Mouse (Mus musculus) bone marrow macrophage, adult 2 months (primary cell): Measurements from ENCODE around the gene Mmp15. TPM values are rescaled to one million over a fixed set of nuclear protein-coding genes. Genes with fewer than 3 reads are reported as not detected.

Source experiments
- H3K27ac ChIP-seq: 2 replicates; pipeline ENCODE4 v1.5.1; 2012; ENCODE audit warnings: low read depth, low read length; ENCODE audit not compliant: insufficient read depth
- H3K4me1 ChIP-seq: 2 replicates; pipeline ENCODE4 v1.6.1; 2012; ENCODE audit warnings: low read length; ENCODE audit not compliant: control insufficient read depth, insufficient read depth
- H3K4me3 ChIP-seq: 2 replicates; pipeline ENCODE4 v1.5.1; 2012; ENCODE audit warnings: mild to moderate bottlenecking, low read length, moderate library complexity; ENCODE audit not compliant: insufficient read depth
- CTCF ChIP-seq: IDR thresholded peaks from 2 replicates; pipeline ENCODE4 v1.5.1; 2012; ENCODE audit warnings: low read depth, mild to moderate bottlenecking, low read length, moderate library complexity
- POLR2A ChIP-seq: IDR thresholded peaks from 2 replicates; pipeline ENCODE4 v1.6.1; 2012; ENCODE audit warnings: mild to moderate bottlenecking, low read depth, low read length, borderline replicate concordance
- polyA plus RNA-seq: library from polyadenylated mRNA; stranded (reverse); fragments of >200 nt; gene quantifications from 2 replicates; pipeline ENCODE4 v1.2.4, GENCODE M21; 2012; ENCODE audit not compliant: missing spikeins, insufficient read depth, insufficient read length

Mmp15 gene
- polyA plus RNA-seq, 1 experiment = not detected

GRCm38 (mm10) chr8:95320224-95321139 is 31.6 kb upstream of the Mmp15 start:
- TF ChIP-seq CTCF (no peak), POLR2A (no peak)
- Histone ChIP-seq H3K4me1 (no peaks in the 10 kb centered on the region), H3K4me3 (peak overlapping the region; percentile 55), H3K27ac (no peak overlapping the region)

GRCm38 (mm10) chr8:95323201-95323600 is 28.9 kb upstream of the Mmp15 start:
- Histone ChIP-seq H3K4me1 (no peaks in the 10 kb centered on the region), H3K27ac (no peak overlapping the region)
- no peak for TF ChIP-seq POLR2A
- no peak for TF ChIP-seq CTCF

DNA sequence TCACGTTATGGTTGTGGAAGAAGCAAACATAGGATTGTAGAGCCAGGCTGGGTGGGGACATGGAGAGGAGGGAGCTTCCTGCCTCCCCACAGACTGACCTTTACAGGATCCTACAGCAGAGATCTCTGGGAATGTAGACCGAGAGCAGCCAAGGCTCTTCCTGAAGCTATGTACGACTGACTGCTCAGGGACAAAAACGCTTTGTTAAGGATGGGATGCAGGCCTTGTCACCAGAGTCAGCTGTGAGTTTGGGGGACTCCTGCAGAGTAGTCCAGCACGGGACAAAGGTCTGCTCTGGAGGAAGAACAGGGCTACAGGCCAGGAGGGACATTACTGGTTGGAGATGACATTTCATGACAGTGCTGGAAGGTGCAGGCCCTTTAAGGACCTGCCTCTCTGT is 27.4 kb upstream of the Mmp15 start:
- no peaks in the 10 kb centered on the region for H3K4me1 ChIP-seq
- TF ChIP-seq CTCF = no peak
- H3K27ac ChIP-seq = no peak overlapping the region
- H3K4me3 ChIP-seq = no peak overlapping the region

More at GRCm38 (mm10) chr8:95323201-95323600, 28.9 kb upstream of the Mmp15 start:
- H3K4me3 ChIP-seq = no peak overlapping the region

- peaks cover 4% of the 10 kb centered on the region for H3K4me1 ChIP-seq
- TF ChIP-seq POLR2A (no peak), CTCF (no peak)
- H3K27ac ChIP-seq = no peak overlapping the region
- H3K4me3 ChIP-seq = no peak overlapping the region
These were observed 25.2 kb upstream of the Mmp15 start for GRCm38 (mm10) chr8:95326822-95327221.

- H3K27ac ChIP-seq = no peak overlapping the region
- no peak for TF ChIP-seq CTCF
- TF ChIP-seq POLR2A = no peak
- H3K4me1 ChIP-seq = peaks cover 6% of the 10 kb centered on the region
- H3K4me3 ChIP-seq = no peak overlapping the region
These were observed 24.1 kb upstream of the Mmp15 start for GRCm38 (mm10) chr8:95327866-95328465.

- Histone ChIP-seq H3K4me3 (peak overlapping the region; percentile 100), H3K4me1 (peaks cover 11% of the 10 kb centered on the region), H3K27ac (no peak overlapping the region)
- TF ChIP-seq POLR2A = no peak
- TF ChIP-seq CTCF = no peak
These were observed 21.7 kb upstream of the Mmp15 start for GRCm38 (mm10) chr8:95330367-95330766.

- TF ChIP-seq POLR2A = no peak
- no peak for TF ChIP-seq CTCF
- H3K27ac ChIP-seq = peak overlapping the region; percentile 70
- H3K4me3 ChIP-seq = peak overlapping the region; percentile 100
- peaks cover 15% of the 10 kb centered on the region for H3K4me1 ChIP-seq
These were observed 20.8 kb upstream of the Mmp15 start for GRCm38 (mm10) chr8:95331156-95331719.

DNA sequence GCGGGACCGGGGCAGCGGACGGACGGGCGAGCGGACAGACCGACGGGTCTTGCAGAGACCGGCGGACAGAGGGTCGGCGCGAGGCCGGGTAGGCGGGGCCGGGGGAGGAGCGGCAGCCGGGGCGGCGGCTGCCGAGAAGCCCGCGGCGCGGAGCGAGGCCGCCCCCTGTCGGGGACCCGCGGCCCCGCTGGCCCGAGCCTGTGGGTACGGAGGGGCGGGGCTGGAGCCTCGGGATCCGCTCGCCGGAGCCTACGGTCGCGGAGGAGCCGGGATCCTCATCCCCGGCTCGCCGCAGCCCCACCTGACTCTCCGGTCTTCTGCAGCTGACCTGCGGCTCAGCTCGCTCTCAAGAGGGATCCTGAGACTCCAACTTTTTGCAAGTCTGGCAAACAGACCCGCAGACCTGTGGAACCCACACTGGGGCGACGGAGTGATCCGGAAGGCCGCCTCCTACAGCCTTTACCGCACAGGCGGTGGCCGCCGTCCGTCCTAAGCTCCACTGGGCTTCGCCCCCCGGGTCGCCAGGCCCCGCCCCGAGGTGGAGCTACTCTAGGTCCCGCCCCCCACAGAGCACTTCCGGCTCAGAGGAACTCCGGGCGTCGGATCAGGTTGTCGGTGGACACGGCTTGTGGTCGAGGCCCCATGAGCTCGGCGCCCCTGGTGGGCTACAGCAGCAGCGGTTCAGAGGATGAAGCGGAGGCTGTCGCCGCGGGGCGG is 20.2 kb upstream of the Mmp15 start, which contains the start of the genes Zfp319 and Usb1:
TSS of gene Zfp319 (minus strand) at position 231 of the 717 bp plus-strand sequence.
TSS of gene Usb1 (plus strand) at position 565 of the 717 bp plus-strand sequence.
- H3K4me1 ChIP-seq = peaks cover 21% of the 10 kb centered on the region
- peak within 1 kb of the TSS; percentile 100 for H3K4me3 ChIP-seq
- TF ChIP-seq CTCF (0 out of 2 replicates have a peak, but pooled peaks have one; percentile 23), POLR2A (peak; percentile 36; the same call in 1 of the 2 replicates)
- H3K27ac ChIP-seq = peak within 1 kb of the TSS; percentile 98
